Mouse (Mus musculus): ENCODE data around the gene Kdr. TPM values are rescaled to one million over a fixed set of nuclear protein-coding genes. Genes with fewer than 3 reads are reported as not detected.

The Kdr gene
- polyA plus RNA-seq, 1 experiment from 2014 or later = 4.3 TPM

DNA sequence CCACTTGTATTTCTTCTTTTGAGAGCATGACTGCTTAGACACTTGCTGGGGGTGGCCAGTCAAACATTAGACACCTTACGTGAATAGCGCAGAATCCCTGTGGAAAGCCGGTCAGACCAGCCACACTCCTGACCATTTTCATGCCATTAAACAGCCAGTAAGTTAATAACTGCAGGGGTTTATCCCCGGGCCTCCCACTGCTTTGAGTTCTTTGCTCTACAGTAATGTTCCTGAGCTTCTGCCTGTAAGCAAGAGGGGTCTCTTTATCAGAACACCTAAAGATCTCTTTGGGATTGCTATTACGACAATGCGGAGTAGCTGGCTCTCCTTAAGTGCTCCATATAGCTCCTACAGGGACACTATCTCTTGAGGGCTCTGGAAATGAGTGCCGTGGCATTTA, 58.7 kb downstream of the Kdr start:
- no peak for DNase-seq (ENCODE audit: low spot score)

DNA sequence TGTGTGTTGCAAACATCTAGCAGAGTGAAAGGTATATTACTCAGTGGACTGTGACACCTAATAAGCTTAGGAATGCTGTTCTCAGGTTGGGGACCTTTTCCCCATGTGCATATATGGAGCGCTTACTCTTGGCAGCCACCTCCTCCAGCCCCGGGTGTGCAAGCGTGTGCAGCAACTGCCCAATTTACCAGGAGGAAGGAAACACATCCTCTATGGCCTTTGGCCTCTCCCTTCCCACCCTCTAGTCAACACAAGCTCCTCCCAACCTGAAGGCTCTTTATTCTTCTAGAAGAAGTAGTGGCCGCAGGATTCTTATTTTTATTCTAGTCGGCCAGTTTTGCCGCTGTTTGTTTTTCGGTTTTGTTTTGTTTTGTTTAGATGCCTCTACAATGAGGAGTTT, 60.1 kb downstream of the Kdr start:
- no peak for DNase-seq (ENCODE audit: low spot score)

DNA sequence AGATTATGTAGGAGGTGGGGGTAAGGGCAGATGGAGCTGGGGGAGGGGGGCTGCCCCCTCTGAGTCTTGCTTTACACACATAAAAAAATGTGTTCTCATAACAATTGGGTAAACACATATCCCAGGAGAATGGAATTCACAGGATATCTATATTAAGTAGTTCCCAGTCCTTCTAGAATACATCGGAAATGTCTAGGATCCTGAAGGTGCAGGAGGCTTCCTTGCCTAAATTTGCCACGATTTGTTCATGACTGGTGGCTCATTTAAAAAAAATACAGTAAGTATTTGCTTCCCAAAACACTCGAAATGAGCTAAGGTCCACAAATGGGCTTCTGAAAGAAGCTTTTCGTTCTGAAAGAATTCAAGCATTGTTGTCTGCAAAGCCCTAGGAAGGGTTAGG, 61.0 kb downstream of the Kdr start:
- DNase-seq (ENCODE audit: low spot score) = no peak

DNA sequence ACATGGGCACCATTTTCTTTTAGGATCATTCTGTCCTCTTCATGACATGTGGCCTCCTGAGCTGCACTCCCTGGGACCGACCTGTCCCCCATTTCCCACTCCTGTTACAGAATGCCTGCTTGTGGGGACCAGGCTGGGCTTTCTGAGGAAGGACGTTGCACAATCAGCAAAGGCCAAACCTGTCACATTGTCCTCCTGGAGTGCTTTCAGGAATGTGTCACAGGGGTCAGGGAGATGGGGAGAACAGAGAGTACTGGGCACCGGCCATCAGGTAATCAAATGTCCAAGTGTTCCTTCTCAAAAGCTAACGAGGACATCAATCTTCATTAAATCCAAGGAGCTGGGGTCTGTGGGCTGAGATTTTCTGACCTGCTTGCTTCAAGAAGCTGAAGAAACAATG, 72.2 kb downstream of the Kdr start:
- no peak for DNase-seq (ENCODE audit: low spot score)

DNA sequence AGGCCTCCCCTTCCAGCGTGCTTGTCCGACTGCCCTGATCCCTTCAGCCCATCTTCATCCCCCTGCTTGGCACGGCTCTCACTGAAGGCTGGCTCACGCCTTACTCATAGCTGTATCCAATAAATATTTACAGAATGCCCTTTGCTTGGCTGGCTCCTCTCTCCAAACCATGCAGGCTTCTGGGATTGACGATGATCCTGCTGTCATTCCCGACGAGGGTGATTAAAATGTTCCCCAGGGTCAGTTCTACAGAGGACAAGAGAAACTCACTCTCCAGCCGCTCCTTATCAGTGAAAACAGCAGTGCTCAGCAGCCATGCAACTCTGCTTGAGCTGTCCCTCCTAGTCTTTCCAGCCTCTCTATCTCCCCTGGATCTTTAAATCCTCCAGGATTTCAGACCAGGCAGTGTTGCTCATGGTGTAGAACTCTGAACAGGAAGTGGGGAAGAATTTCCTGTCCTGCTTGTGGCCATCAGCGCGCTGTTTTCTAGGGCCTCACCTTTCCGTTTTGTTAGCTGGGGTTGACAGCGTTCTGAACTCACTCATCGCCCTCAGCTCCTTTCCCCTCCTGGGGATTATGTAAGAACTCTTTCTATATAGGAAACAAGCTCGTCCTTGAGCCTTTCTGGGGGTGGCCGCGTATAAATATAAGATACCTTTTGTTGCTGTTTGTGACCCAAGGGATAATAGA, 77.9 kb downstream of the Kdr start:
- DNase-seq (ENCODE audit: low spot score) = no peak

DNA sequence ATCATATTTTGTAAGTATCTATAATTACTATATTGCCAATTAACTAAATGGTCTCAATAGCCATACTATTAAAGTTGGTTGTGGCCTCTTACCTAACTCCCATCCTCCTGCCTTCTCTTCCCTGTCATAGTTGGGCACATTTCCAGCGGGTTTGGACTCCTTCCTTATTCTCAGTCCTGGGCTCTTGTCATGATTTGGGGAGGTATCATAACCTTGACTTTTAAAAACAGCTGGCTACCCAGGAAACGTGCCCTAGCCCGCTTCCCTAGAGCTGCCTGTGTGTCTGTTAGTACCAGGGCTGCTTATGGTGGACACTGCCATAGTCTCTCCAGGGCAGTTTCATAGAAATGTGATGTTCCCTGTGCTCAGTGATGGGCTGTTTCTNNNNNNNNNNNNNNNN, 82.9 kb downstream of the Kdr start:
- no peak for DNase-seq (ENCODE audit: low spot score)

DNA sequence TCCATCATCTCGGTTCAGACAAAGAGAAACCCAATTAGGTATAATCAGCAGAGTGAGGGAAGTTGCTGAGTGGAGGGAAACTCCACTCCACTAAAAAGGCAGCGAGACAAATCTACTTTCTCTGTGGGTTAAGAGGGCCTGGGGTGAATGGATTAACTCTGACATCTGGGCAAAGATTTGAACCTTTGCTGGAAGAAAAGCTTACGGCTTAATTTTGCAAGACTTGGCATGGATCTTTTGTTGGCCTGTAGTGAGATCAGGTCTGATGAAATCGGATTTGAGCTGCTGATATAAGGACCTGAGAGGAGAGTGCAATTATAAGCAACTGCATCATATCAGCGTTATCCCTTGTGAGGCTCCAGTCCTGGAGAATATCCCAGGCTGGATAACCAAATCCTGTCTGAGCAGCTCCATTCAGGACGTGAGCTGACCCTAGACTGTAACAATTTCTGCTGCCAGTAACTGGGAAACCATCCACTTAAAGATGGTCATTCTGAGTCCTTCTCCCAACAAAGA, 85.2 kb downstream of the Kdr start:
- DNase-seq (ENCODE audit: low spot score) = no peak

Small RNA genes lying within 50 kb of the gene (microRNA-seq; reads per million reads assigned to microRNA genes)
- not detected for gene Gm25374 (ENCODE audit: borderline number of aligned reads)

Other genes starting within 250 kb of the Kdr start
- gene Srd5a3, start 161.8 kb upstream of the Kdr start, polyA plus RNA-seq (2015; fragmentation: Nextera tagmentation; extraction: Ambion mirVana) = 35.1 and 38.0 TPM in 2 replicates
- gene Tmem165, start 205.4 kb upstream of the Kdr start, polyA plus RNA-seq (2015; fragmentation: Nextera tagmentation; extraction: Ambion mirVana) = 59.3 and 73.1 TPM in 2 replicates

Measured in thymus, postnatal 0 days (tissue).